Mouse (Mus musculus) myocyte (in vitro differentiated cells): ENCODE results near the gene Fmn2. TPM values are rescaled to one million over a fixed set of nuclear protein-coding genes. Genes with fewer than 3 reads are reported as not detected.

Experiments used
- H3K27me3 ChIP-seq: one replicate; pipeline ENCODE4 v1.6.1; 2011; ENCODE audit not compliant: control insufficient read depth, insufficient read depth, insufficient read length
- H3K36me3 ChIP-seq: one replicate; pipeline ENCODE4 v1.6.1; 2011; ENCODE audit not compliant: control insufficient read depth, insufficient read depth
- H3K4me2 ChIP-seq: one replicate; pipeline ENCODE4 v1.6.1; 2011; ENCODE audit warnings: low read depth, control low read depth
- H3K4me3 ChIP-seq: one replicate; pipeline ENCODE4 v1.5.1; 2011; ENCODE audit warnings: mild to moderate bottlenecking, control low read depth, moderate library complexity
- H3K79me2 ChIP-seq: one replicate; pipeline ENCODE4 v1.6.1; 2011; ENCODE audit not compliant: control insufficient read depth, insufficient read depth
- H3ac ChIP-seq: one replicate; pipeline ENCODE4 v1.6.1; 2011; ENCODE audit not compliant: control insufficient read depth, insufficient read length
- CEBPB ChIP-seq: IDR thresholded peaks from 2 replicates; pipeline ENCODE4 v1.6.1; 2011; ENCODE audit warnings: mild to moderate bottlenecking, moderate library complexity; ENCODE audit not compliant: poor library complexity, insufficient read depth, severe bottlenecking
- E2F4 ChIP-seq: IDR thresholded peaks from one replicate; pipeline ENCODE4 v1.6.1; 2011; ENCODE audit warnings: mild to moderate bottlenecking, control low read depth, moderate library complexity; ENCODE audit not compliant: insufficient read depth
- MAX ChIP-seq: IDR thresholded peaks from one replicate; pipeline ENCODE4 v1.6.1; 2011; ENCODE audit warnings: low read depth, mild to moderate bottlenecking, control low read depth
- MYOD1 ChIP-seq, 3 experiments: IDR thresholded peaks; one replicate each; pipeline ENCODE4 v1.6.1; 2011; ENCODE audit warnings: control low read depth in 2 of 3, low read depth in 2 of 3, mild to moderate bottlenecking in 2 of 3, moderate library complexity in 1 of 3; ENCODE audit not compliant: insufficient read length in 2 of 3, control insufficient read depth in 1 of 3
- MYOG ChIP-seq, 3 experiments: IDR thresholded peaks; one replicate each; pipeline ENCODE4 v1.6.1; 2011; ENCODE audit warnings: control low read depth in 2 of 3, low read depth in 2 of 3, mild to moderate bottlenecking in 2 of 3; ENCODE audit not compliant: insufficient read length in 2 of 3, control insufficient read depth in 1 of 3, insufficient read depth in 1 of 3
- POLR2A ChIP-seq: IDR thresholded peaks from one replicate; pipeline ENCODE4 v1.6.1; 2011; ENCODE audit warnings: low read depth, mild to moderate bottlenecking, control low read depth, moderate library complexity; ENCODE audit not compliant: insufficient read length
- POLR2AphosphoS2 ChIP-seq: IDR thresholded peaks from one replicate; pipeline ENCODE4 v1.6.1; 2011; ENCODE audit warnings: low read depth, control low read depth; ENCODE audit not compliant: insufficient read length
- REST ChIP-seq: IDR thresholded peaks from one replicate; pipeline ENCODE4 v1.6.1; 2011; ENCODE audit warnings: mild to moderate bottlenecking, control low read depth, moderate library complexity; ENCODE audit not compliant: insufficient read depth, insufficient read length
- SRF ChIP-seq: IDR thresholded peaks from one replicate; pipeline ENCODE4 v1.6.1; 2011; ENCODE audit warnings: low read depth; ENCODE audit not compliant: control insufficient read depth, insufficient read length
- TCF12 ChIP-seq: IDR thresholded peaks from one replicate; pipeline ENCODE4 v1.6.1; 2011; ENCODE audit warnings: mild to moderate bottlenecking, control low read depth; ENCODE audit not compliant: poor library complexity, insufficient read depth, severe bottlenecking
- TCF3 ChIP-seq: IDR thresholded peaks from one replicate; pipeline ENCODE4 v1.6.1; 2011; ENCODE audit warnings: low read depth, control low read depth; ENCODE audit not compliant: insufficient read length
- USF1 ChIP-seq: IDR thresholded peaks from one replicate; pipeline ENCODE4 v1.6.1; 2011; ENCODE audit warnings: low read depth, mild to moderate bottlenecking, control low read depth, moderate library complexity
- polyA plus RNA-seq: library from polyadenylated mRNA; unstranded; fragments of >200 nt; fragmentation: generic; extraction: Trizol; gene quantifications from one replicate; pipeline ENCODE4 v1.2.1, GENCODE M21; 2012; ENCODE audit warnings: missing spikeins

Gene Fmn2
- polyA plus RNA-seq, 1 experiment = not detected

GRCm38 (mm10) chr1:174469736-174470135, 31.9 kb upstream of the Fmn2 start:
- no peaks in the 10 kb centered on the region for H3K36me3 ChIP-seq
- no peak overlapping the region for H3ac ChIP-seq
- no peak overlapping the region for H3K4me2 ChIP-seq
- no peaks in the 10 kb centered on the region for H3K27me3 ChIP-seq
- H3K4me3 ChIP-seq = no peak overlapping the region
- TF ChIP-seq POLR2AphosphoS2 (no peak), MYOD1 (IDR thresholded peaks at IDR 0.05; ENCODE audit: control insufficient read depth in 1 of 3, insufficient read length in 2 of 3, low read depth in 2 of 3) (no peak), MAX (no peak), REST (no peak), E2F4 (no peak), USF1 (no peak), SRF (no peak), TCF12 (no peak), CEBPB (no peak), POLR2A (no peak), MYOG (IDR thresholded peaks at IDR 0.05; ENCODE audit: control insufficient read depth in 1 of 3, insufficient read depth in 1 of 3, insufficient read length in 2 of 3, low read depth in 2 of 3) (no peak), TCF3 (no peak)
- no peaks in the 10 kb centered on the region for H3K79me2 ChIP-seq

- Histone ChIP-seq H3K4me3 (no peak overlapping the region), H3K4me2 (no peak overlapping the region), H3ac (no peak overlapping the region), H3K36me3 (no peaks in the 10 kb centered on the region), H3K79me2 (no peaks in the 10 kb centered on the region), H3K27me3 (no peaks in the 10 kb centered on the region)
- no peak for TF ChIP-seq E2F4
- TF ChIP-seq USF1 = no peak
- no peak for TF ChIP-seq CEBPB
- TF ChIP-seq POLR2A = no peak
- no peak for TF ChIP-seq TCF12
- TF ChIP-seq SRF = no peak
- no peak for TF ChIP-seq TCF3
- no peak for TF ChIP-seq MAX
- TF ChIP-seq REST = no peak
- TF ChIP-seq MYOD1 (IDR thresholded peaks at IDR 0.05; ENCODE audit: control insufficient read depth in 1 of 3, insufficient read length in 2 of 3, low read depth in 2 of 3) = no peak
- no peak for TF ChIP-seq POLR2AphosphoS2
- TF ChIP-seq MYOG (IDR thresholded peaks at IDR 0.05; ENCODE audit: control insufficient read depth in 1 of 3, insufficient read depth in 1 of 3, insufficient read length in 2 of 3, low read depth in 2 of 3) = no peak
Measured at GRCm38 (mm10) chr1:174482567-174482966, 19.1 kb upstream of the Fmn2 start.

GRCm38 (mm10) chr1:174500064-174500463, 1.6 kb upstream of the Fmn2 start:
- Histone ChIP-seq H3K27me3 (peaks cover 22% of the 10 kb centered on the region), H3K4me3 (no peak overlapping the region), H3K36me3 (no peaks in the 10 kb centered on the region), H3K4me2 (no peak overlapping the region), H3K79me2 (no peaks in the 10 kb centered on the region), H3ac (no peak overlapping the region)
- TF ChIP-seq MYOG (IDR thresholded peaks at IDR 0.05; ENCODE audit: control insufficient read depth in 1 of 3, insufficient read depth in 1 of 3, insufficient read length in 2 of 3, low read depth in 2 of 3) (no peak), MYOD1 (IDR thresholded peaks at IDR 0.05; ENCODE audit: control insufficient read depth in 1 of 3, insufficient read length in 2 of 3, low read depth in 2 of 3) (no peak), TCF3 (no peak), POLR2AphosphoS2 (no peak)

- Histone ChIP-seq H3ac (no peak overlapping the region), H3K4me3 (no peak overlapping the region), H3K4me2 (no peak overlapping the region), H3K79me2 (no peaks in the 10 kb centered on the region), H3K36me3 (no peaks in the 10 kb centered on the region), H3K27me3 (peaks cover 22% of the 10 kb centered on the region)
- TF ChIP-seq POLR2AphosphoS2 (no peak), SRF (no peak), POLR2A (no peak)
Measured at GRCm38 (mm10) chr1:174501011-174501410, 614 bp upstream of the Fmn2 start.

GRCm38 (mm10) chr1:174502031-174502845, 613 bp downstream of the Fmn2 start:
- Histone ChIP-seq H3K36me3 (no peaks in the 10 kb centered on the region), H3K4me2 (no peak overlapping the region), H3ac (no peak overlapping the region), H3K79me2 (no peaks in the 10 kb centered on the region), H3K4me3 (no peak overlapping the region), H3K27me3 (peaks cover 22% of the 10 kb centered on the region)
- TF ChIP-seq POLR2AphosphoS2 (no peak), TCF3 (no peak), SRF (no peak), TCF12 (no peak), USF1 (no peak), REST (no peak), E2F4 (no peak), MYOD1 (IDR thresholded peaks at IDR 0.05; ENCODE audit: control insufficient read depth in 1 of 3, insufficient read length in 2 of 3, low read depth in 2 of 3) (no peak), MYOG (IDR thresholded peaks at IDR 0.05; ENCODE audit: control insufficient read depth in 1 of 3, insufficient read depth in 1 of 3, insufficient read length in 2 of 3, low read depth in 2 of 3) (no peak), POLR2A (no peak)
